Comparison of ENCODE assay signal across 20 mouse cellular contexts in the genomic region with DNA sequence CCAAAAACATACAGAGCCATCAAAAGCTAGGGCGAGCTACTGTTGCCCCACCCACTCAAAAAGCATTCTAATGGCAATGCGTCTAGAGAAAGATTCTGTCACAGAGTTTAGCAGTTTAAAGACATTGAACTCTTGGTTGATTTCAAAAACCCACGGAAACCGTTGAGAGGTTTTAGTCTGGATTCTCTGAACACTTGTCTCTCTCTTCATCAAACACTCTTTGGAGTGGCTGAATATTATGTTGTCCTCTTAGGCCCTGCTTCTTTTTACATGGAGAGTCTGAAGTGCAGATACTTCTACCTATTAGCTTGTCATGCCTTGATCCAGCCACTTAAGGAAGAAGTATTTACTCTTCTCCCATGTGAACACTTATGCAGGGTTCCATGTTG.
DNase-seq lines count a peak whose midpoint lies in the region; ATAC-seq and TF ChIP-seq lines count a peak whose summit lies in the region.
"Had no signal": no experiment of that assay in that cellular context is flagged by ENCODE, and none has a peak within 500 bp of the region (broad histone marks: within the 10 kb centered on the region; RNA-seq: fewer than 3 reads in every experiment).

No protein-coding gene starts in this region.

- no peaks in the 10 kb centered on the region for H3K9me3 ChIP-seq in forebrain, embryonic 15.5 days
- H3K9me3 ChIP-seq in forebrain, embryonic 12.5 days = no peaks in the 10 kb centered on the region
- H3K9me3 ChIP-seq: heart, embryonic 12.5 days; heart, embryonic 15.5 days; hindbrain, embryonic 10.5 days; hindbrain, embryonic 13.5 days; intestine, embryonic 15.5 days had no signal

- no peaks in the 10 kb centered on the region for H3K36me3 ChIP-seq in forebrain, embryonic 15.5 days
- H3K36me3 ChIP-seq in forebrain, embryonic 12.5 days (replicated peaks) = no peaks in the 10 kb centered on the region
- H3K36me3 ChIP-seq in myocyte (ENCODE audit: control insufficient read depth, insufficient read depth) = no peaks in the 10 kb centered on the region
- H3K36me3 ChIP-seq: heart, embryonic 12.5 days; heart, embryonic 15.5 days; hindbrain, embryonic 10.5 days; hindbrain, embryonic 13.5 days; intestine, embryonic 15.5 days had no signal

- no peak overlapping the region for H3ac ChIP-seq in myocyte (ENCODE audit: control insufficient read depth, insufficient read length)

- TF ChIP-seq POLR2A in myocyte (IDR thresholded peaks at IDR 0.05; ENCODE audit: insufficient read length, low read depth) = no peak

- H3K4me1 ChIP-seq in forebrain, embryonic 15.5 days = no peaks in the 10 kb centered on the region
- H3K4me1 ChIP-seq in forebrain, embryonic 12.5 days = no peaks in the 10 kb centered on the region
- H3K4me1 ChIP-seq: heart, embryonic 12.5 days; heart, embryonic 15.5 days; hindbrain, embryonic 10.5 days; hindbrain, embryonic 13.5 days; intestine, embryonic 15.5 days had no signal

- no peak overlapping the region for H3K4me3 ChIP-seq in forebrain, embryonic 15.5 days
- no peak overlapping the region for H3K4me3 ChIP-seq in forebrain, embryonic 12.5 days (replicated peaks)
- no peak overlapping the region for H3K4me3 ChIP-seq in myocyte
- H3K4me3 ChIP-seq: heart, embryonic 12.5 days; heart, embryonic 15.5 days; hindbrain, embryonic 10.5 days; hindbrain, embryonic 13.5 days; intestine, embryonic 15.5 days had no signal

- 0 out of 2 replicates have a peak, but pooled peaks have one; percentile 13 for ATAC-seq in forebrain, embryonic 15.5 days (replicated peaks)
- no peak for ATAC-seq in forebrain, embryonic 12.5 days (ENCODE audit: low FRiP score)
- ATAC-seq: CD4-positive, CD25-positive, alpha-beta regulatory T cell, adult 4 months; intestine, embryonic 15.5 days had no signal

- no peaks in the 10 kb centered on the region for H3K79me2 ChIP-seq in myocyte (ENCODE audit: control insufficient read depth, insufficient read depth)

- WGBS in forebrain, embryonic 15.5 days = 77% methylated on average over 4 of the region's 4 CpGs
- 88% methylated on average over 4 of the region's 4 CpGs for WGBS in forebrain, embryonic 12.5 days

- H3K9ac ChIP-seq in forebrain, embryonic 15.5 days (replicated peaks) = no peak overlapping the region
- no peak overlapping the region for H3K9ac ChIP-seq in forebrain, embryonic 12.5 days
- H3K9ac ChIP-seq: heart, embryonic 12.5 days; heart, embryonic 15.5 days; hindbrain, embryonic 13.5 days; intestine, embryonic 15.5 days had no signal

- peak; percentile 55 for DNase-seq in cerebellum, adult 8-10 months
- DNase-seq in cerebellum, postnatal 25 days = no peak
- DNase-seq in kidney, postnatal 25 days = no peak
- DNase-seq: adrenal gland, adult 2 months; adrenal gland, postnatal 14 days; gastrocnemius, postnatal 25 days; heart, adult 18-20 months; heart, postnatal 10 days; heart, postnatal 36 days; kidney, adult 11 months; kidney, adult 8-10 months had no signal

- H3K27me3 ChIP-seq in forebrain, embryonic 15.5 days = no peaks in the 10 kb centered on the region
- H3K27me3 ChIP-seq in forebrain, embryonic 12.5 days = no peaks in the 10 kb centered on the region
- no peaks in the 10 kb centered on the region for H3K27me3 ChIP-seq in myocyte (ENCODE audit: control insufficient read depth, insufficient read depth, insufficient read length)
- H3K27me3 ChIP-seq: heart, embryonic 12.5 days; heart, embryonic 15.5 days; hindbrain, embryonic 13.5 days; intestine, embryonic 15.5 days had no signal

- H3K4me2 ChIP-seq in forebrain, embryonic 15.5 days (replicated peaks) = no peak overlapping the region
- no peak overlapping the region for H3K4me2 ChIP-seq in forebrain, embryonic 12.5 days
- H3K4me2 ChIP-seq in myocyte (ENCODE audit: low read depth) = peak overlapping the region; percentile 20
- H3K4me2 ChIP-seq: heart, embryonic 12.5 days; heart, embryonic 15.5 days; hindbrain, embryonic 13.5 days; intestine, embryonic 15.5 days had no signal

- no peak overlapping the region for H3K27ac ChIP-seq in forebrain, embryonic 15.5 days (replicated peaks)
- no peak overlapping the region for H3K27ac ChIP-seq in forebrain, embryonic 12.5 days
- H3K27ac ChIP-seq: heart, embryonic 15.5 days; hindbrain, embryonic 10.5 days; hindbrain, embryonic 13.5 days; intestine, embryonic 15.5 days had no signal

TF ChIP-seq in myocyte, 11 proteins besides CTCF, POLR2A, EP300 and RAD21:
- TF ChIP-seq TCF12 (IDR thresholded peaks at IDR 0.05; ENCODE audit: insufficient read depth, poor library complexity, severe bottlenecking) (no peak), CEBPB (IDR thresholded peaks at IDR 0.05; ENCODE audit: insufficient read depth, poor library complexity, severe bottlenecking) (no peak), REST (IDR thresholded peaks at IDR 0.05; ENCODE audit: insufficient read depth, insufficient read length) (no peak), POLR2AphosphoS2 (IDR thresholded peaks at IDR 0.05; ENCODE audit: insufficient read length, low read depth) (no peak), MYOD1 (IDR thresholded peaks at IDR 0.05; ENCODE audit: control insufficient read depth in 1 of 3, insufficient read length in 2 of 3, low read depth in 2 of 3) (no peak), MAX (IDR thresholded peaks at IDR 0.05; ENCODE audit: low read depth) (no peak), MYOG (IDR thresholded peaks at IDR 0.05; ENCODE audit: control insufficient read depth in 1 of 3, insufficient read depth in 1 of 3, insufficient read length in 2 of 3, low read depth in 2 of 3) (no peak), SRF (IDR thresholded peaks at IDR 0.05; ENCODE audit: control insufficient read depth, insufficient read length, low read depth) (no peak)
